Mouse (Mus musculus): Measurements from ENCODE around the gene Rdx.

The Rdx gene

GRCm38 (mm10) chr9:52107161-52107560, 60.2 kb downstream of the Rdx start:
- no peak for DNase-seq (ENCODE audit: extremely low spot score, low spot score)

GRCm38 (mm10) chr9:52110738-52111137, 63.8 kb downstream of the Rdx start:
- DNase-seq (ENCODE audit: extremely low spot score, low spot score): no peak

GRCm38 (mm10) chr9:52113091-52113490, 66.1 kb downstream of the Rdx start:
- DNase-seq (ENCODE audit: extremely low spot score, low spot score): no peak

- DNase-seq (ENCODE audit: extremely low spot score, low spot score): no peak
These were observed 72.2 kb downstream of the Rdx start for GRCm38 (mm10) chr9:52119212-52119611.

- DNase-seq (ENCODE audit: extremely low spot score, low spot score): no peak
These were observed 78.3 kb downstream of the Rdx start for GRCm38 (mm10) chr9:52125225-52125624.

- DNase-seq (ENCODE audit: extremely low spot score, low spot score): no peak
These were observed 83.4 kb downstream of the Rdx start for GRCm38 (mm10) chr9:52130348-52130747.

- no peak for DNase-seq (ENCODE audit: extremely low spot score, low spot score)
These were observed 85.8 kb downstream of the Rdx start for GRCm38 (mm10) chr9:52132771-52133170.

Measured in neural tube, embryonic 10.5 days (tissue).